ENCODE assay signal across 8 mouse cellular contexts in the genomic region with DNA sequence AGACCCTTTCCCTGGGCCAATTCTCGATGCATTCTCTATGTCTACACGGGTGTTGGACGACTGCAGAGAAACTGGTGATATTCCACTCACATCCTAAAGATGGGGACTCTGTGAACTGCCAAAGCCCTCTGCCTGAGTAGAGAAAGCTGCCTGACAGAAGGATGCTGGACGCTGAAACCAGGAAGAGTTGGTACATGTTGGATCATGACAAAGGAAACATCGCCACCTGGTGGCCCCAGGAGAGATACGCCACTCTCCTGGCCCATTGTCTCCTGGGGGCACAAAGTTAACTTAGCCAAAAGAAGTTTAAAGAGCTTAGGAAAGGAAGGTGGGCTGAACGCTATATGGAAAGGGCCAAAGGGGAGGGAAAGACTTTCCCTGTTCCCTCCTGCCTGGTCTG.
DNase-seq lines count a peak whose midpoint lies in the region; ATAC-seq and TF ChIP-seq lines count a peak whose summit lies in the region.

No protein-coding gene starts in this region.

- WGBS in midbrain, embryonic 11.5 days = 19% methylated on average over 7 of the region's 7 CpGs
- 16% methylated on average over 7 of the region's 7 CpGs for WGBS in midbrain, embryonic 15.5 days
- WGBS in olfactory bulb, adult 2 months = 13% methylated on average over 7 of the region's 7 CpGs

- H3K36me3 ChIP-seq in midbrain, embryonic 11.5 days (ENCODE audit: control insufficient read depth, insufficient read depth, low read length) = no peaks in the 10 kb centered on the region
- no peaks in the 10 kb centered on the region for H3K36me3 ChIP-seq in midbrain, embryonic 15.5 days (replicated peaks)

- H3K4me1 ChIP-seq in midbrain, embryonic 11.5 days (ENCODE audit: control insufficient read depth, insufficient read depth, low read length) = no peaks in the 10 kb centered on the region
- peaks cover 9% of the 10 kb centered on the region for H3K4me1 ChIP-seq in midbrain, embryonic 15.5 days
- H3K4me1 ChIP-seq in olfactory bulb, adult 2 months (ENCODE audit: control insufficient read depth, insufficient read depth, low read length) = peaks cover 5% of the 10 kb centered on the region

- no peak overlapping the region for H3K4me3 ChIP-seq in midbrain, embryonic 11.5 days (ENCODE audit: low read depth, low read length)
- H3K4me3 ChIP-seq in midbrain, embryonic 15.5 days = no peak overlapping the region
- H3K4me3 ChIP-seq in olfactory bulb, adult 2 months (ENCODE audit: insufficient read depth, low read depth, low read length) = no peak overlapping the region

- TF ChIP-seq POLR2A in olfactory bulb, adult 2 months (IDR thresholded peaks at IDR 0.05; ENCODE audit: insufficient read depth, low read depth, low read length) = no peak

- intact Hi-C loops in left cerebral cortex, postnatal 4 days (cut with DNase I) = loop anchor here (5.0 kb wide), 1 partner anchor 732 kb away; a partner anchor contains a TSS

- no peak overlapping the region for H3K4me2 ChIP-seq in midbrain, embryonic 11.5 days
- no peak overlapping the region for H3K4me2 ChIP-seq in midbrain, embryonic 15.5 days

- H3K9ac ChIP-seq in midbrain, embryonic 11.5 days (ENCODE audit: low read length) = no peak overlapping the region
- H3K9ac ChIP-seq in midbrain, embryonic 15.5 days = no peak overlapping the region

- H3K9me3 ChIP-seq in midbrain, embryonic 11.5 days (ENCODE audit: control insufficient read depth, low read length) = no peaks in the 10 kb centered on the region
- H3K9me3 ChIP-seq in midbrain, embryonic 15.5 days = no peaks in the 10 kb centered on the region

- TF ChIP-seq CTCF in olfactory bulb, adult 2 months (IDR thresholded peaks at IDR 0.05; ENCODE audit: insufficient read depth, low read depth, low read length) = peak; percentile 77

- peak; percentile 97 for DNase-seq in midbrain, embryonic 11.5 days (ENCODE audit: low spot score, missing footprints)
- peak; percentile 76 for DNase-seq in cerebellum, adult 9-11 months
- peak; percentile 71 for DNase-seq in gastrocnemius, adult 18-20 months (ENCODE audit: low spot score)
- peak; percentile 74 for DNase-seq in kidney, adult 18-20 months
- peak; percentile 77 for DNase-seq in left cerebral cortex, postnatal 4 days
- peak; percentile 46 for DNase-seq in testis, postnatal 14 days (ENCODE audit: low spot score)

- no peak overlapping the region for H3K27ac ChIP-seq in midbrain, embryonic 11.5 days (ENCODE audit: low read depth, low read length)
- no peak overlapping the region for H3K27ac ChIP-seq in midbrain, embryonic 15.5 days
- no peak overlapping the region for H3K27ac ChIP-seq in olfactory bulb, adult 2 months (ENCODE audit: insufficient read depth, low read depth, low read length)

- peak; percentile 55; the same call in 1 of the 2 replicates for ATAC-seq in midbrain, embryonic 11.5 days (ENCODE audit: low FRiP score)
- no peak for ATAC-seq in midbrain, embryonic 15.5 days (replicated peaks)

- no peaks in the 10 kb centered on the region for H3K27me3 ChIP-seq in midbrain, embryonic 11.5 days (ENCODE audit: control insufficient read depth, insufficient read depth, low read length)
- H3K27me3 ChIP-seq in midbrain, embryonic 15.5 days (replicated peaks) = peaks cover 4% of the 10 kb centered on the region; the same call in 1 of the 2 replicates

Comparison
In these comparisons a context has a peak if more than half of its experiments do, and no peak if none do; other contexts are left out.
1. DNase-seq: peak in every context shown above with its lines; median percentile 97 in midbrain, embryonic 11.5 days; 77 in left cerebral cortex, postnatal 4 days; 76 in cerebellum, adult 9-11 months; 74 in kidney, adult 18-20 months; 71 in gastrocnemius, adult 18-20 months; 46 in testis, postnatal 14 days.